Mouse (Mus musculus): ENCODE data around the gene Gria2. TPM values are rescaled to one million over a fixed set of nuclear protein-coding genes. Genes with fewer than 3 reads are reported as not detected.

Gria2 gene
- polyA plus RNA-seq (2015; fragmentation: Nextera tagmentation; extraction: Ambion mirVana): 0.15 and 0.33 TPM in 2 replicates

DNA sequence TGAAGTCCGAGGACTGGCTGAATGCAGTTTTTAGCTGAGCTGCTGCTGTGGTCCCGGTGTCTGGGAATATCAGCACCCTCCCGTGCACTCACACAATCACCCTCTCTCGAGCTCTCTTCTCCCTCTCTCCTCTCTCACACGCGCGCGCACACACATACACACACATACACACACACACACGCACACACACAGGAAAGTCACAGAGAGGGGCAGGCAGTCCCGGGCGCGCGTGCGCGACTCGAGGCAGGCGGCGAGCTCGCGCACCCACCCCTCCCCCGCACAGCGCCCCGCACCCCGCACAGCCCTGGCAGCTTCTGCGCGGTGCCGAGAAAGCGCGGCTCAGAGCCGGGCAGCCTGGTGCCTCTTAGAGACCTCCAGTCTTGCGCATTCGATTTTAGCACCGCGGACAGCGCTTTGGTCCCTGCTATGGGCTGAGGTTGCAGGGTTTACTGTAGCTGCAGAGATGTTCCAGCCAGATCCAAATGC, at the start of gene Gria2:
Gene Gria2, minus strand, starts transcription at position 240 of the 486 bp plus-strand sequence.
- WGBS (ENCODE audit: insufficient replicate concordance): under 1% methylated on average over 35 of the region's 35 CpGs
- Histone ChIP-seq H3K4me1 (replicated peaks) (no peaks in the 10 kb centered on the region), H3K9me3 (replicated peaks) (no peaks in the 10 kb centered on the region), H3K27ac (no peak within 1 kb of the TSS), H3K9ac (no peak within 1 kb of the TSS), H3K4me2 (peak within 1 kb of the TSS; percentile 53), H3K4me3 (replicated peaks) (peak within 1 kb of the TSS; percentile 29), H3K27me3 (peaks cover 29% of the 10 kb centered on the region), H3K36me3 (no peaks in the 10 kb centered on the region)
- ATAC-seq (ENCODE audit: low read depth) (peak; percentile 51; the same call in 1 of the 2 replicates), DNase-seq (peak; percentile 4)

- no peaks in the 10 kb centered on the region for H3K4me1 ChIP-seq (replicated peaks)
- H3K4me2 ChIP-seq: no peak overlapping the region
- H3K36me3 ChIP-seq: no peaks in the 10 kb centered on the region
- H3K27me3 ChIP-seq: no peaks in the 10 kb centered on the region
- no peak overlapping the region for H3K4me3 ChIP-seq (replicated peaks)
- ATAC-seq (ENCODE audit: low read depth) (no peak), DNase-seq (no peak)
- no peak overlapping the region for H3K9ac ChIP-seq
- H3K9me3 ChIP-seq (replicated peaks): no peaks in the 10 kb centered on the region
- no peak overlapping the region for H3K27ac ChIP-seq
- 70% methylated on average over 10 of the region's 10 CpGs for WGBS (ENCODE audit: insufficient replicate concordance)
These were observed 48.3 kb upstream of the Gria2 start for GRCm38 (mm10) chr3:80850947-80851346.

- Histone ChIP-seq H3K4me2 (no peak overlapping the region), H3K4me3 (replicated peaks) (no peak overlapping the region), H3K27ac (no peak overlapping the region), H3K4me1 (replicated peaks) (no peaks in the 10 kb centered on the region), H3K27me3 (no peaks in the 10 kb centered on the region), H3K9ac (no peak overlapping the region), H3K36me3 (no peaks in the 10 kb centered on the region), H3K9me3 (replicated peaks) (no peaks in the 10 kb centered on the region)
- DNase-seq (no peak), ATAC-seq (ENCODE audit: low read depth) (no peak)
- 72% methylated on average over 2 of the region's 2 CpGs for WGBS (ENCODE audit: insufficient replicate concordance)
These were observed 43.0 kb upstream of the Gria2 start for GRCm38 (mm10) chr3:80845634-80846033.

- 57% methylated on average over 5 of the region's 5 CpGs for WGBS (ENCODE audit: insufficient replicate concordance)
- Histone ChIP-seq H3K27ac (no peak overlapping the region), H3K4me1 (replicated peaks) (no peaks in the 10 kb centered on the region), H3K27me3 (no peaks in the 10 kb centered on the region), H3K9me3 (replicated peaks) (no peaks in the 10 kb centered on the region), H3K9ac (no peak overlapping the region), H3K36me3 (no peaks in the 10 kb centered on the region), H3K4me2 (no peak overlapping the region), H3K4me3 (replicated peaks) (no peak overlapping the region)
- DNase-seq (no peak), ATAC-seq (ENCODE audit: low read depth) (no peak)
These were observed 37.2 kb upstream of the Gria2 start for GRCm38 (mm10) chr3:80839845-80840244.

DNA sequence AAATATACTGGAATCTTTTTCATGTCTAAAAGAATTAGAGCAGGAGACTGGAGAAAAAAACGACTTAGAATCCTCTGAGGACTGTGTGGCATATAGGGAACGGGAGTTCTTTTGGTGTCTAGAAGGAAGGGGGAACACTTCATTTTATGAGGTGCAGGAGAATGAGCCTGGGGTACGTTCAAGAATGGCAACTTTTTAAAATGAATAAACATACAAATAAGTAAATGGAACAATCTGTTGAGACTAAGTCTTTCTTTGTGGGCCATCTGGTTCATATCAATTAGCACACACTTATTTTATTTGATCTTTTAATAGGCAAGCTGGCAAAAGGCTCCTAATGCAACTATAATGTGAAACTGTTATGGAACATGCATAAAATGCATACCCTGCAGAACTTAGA, 34.9 kb upstream of the Gria2 start:
- no peak overlapping the region for H3K4me3 ChIP-seq (replicated peaks)
- H3K27me3 ChIP-seq: no peaks in the 10 kb centered on the region
- no peak overlapping the region for H3K27ac ChIP-seq
- H3K4me2 ChIP-seq: no peak overlapping the region
- WGBS (ENCODE audit: insufficient replicate concordance): 52% methylated on average over 3 of the region's 3 CpGs
- no peaks in the 10 kb centered on the region for H3K9me3 ChIP-seq (replicated peaks)
- no peaks in the 10 kb centered on the region for H3K4me1 ChIP-seq (replicated peaks)
- DNase-seq: no peak
- no peak overlapping the region for H3K9ac ChIP-seq
- H3K36me3 ChIP-seq: no peaks in the 10 kb centered on the region
- ATAC-seq (ENCODE audit: low read depth): no peak

DNA sequence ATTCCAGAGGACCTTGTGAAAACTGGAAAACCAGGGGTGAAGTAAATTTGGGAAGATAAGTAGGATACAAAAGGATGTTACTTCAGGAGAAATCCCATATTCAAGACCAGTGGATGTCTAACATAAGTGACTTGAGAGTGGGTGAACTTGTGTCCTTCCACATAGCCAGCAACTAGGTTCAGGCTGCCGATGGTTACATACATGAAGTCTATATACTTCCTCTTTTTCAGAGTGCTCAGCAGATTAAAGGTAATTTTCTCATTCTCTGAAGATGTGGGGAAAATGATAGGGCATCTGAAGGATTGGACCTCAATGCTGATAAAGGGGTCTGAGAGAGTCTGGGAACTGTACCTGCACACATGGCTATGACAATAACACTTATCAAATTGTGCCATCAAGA, 21.3 kb upstream of the Gria2 start:
- H3K4me2 ChIP-seq: no peak overlapping the region
- no peak overlapping the region for H3K9ac ChIP-seq
- no peaks in the 10 kb centered on the region for H3K27me3 ChIP-seq
- DNase-seq (no peak), ATAC-seq (ENCODE audit: low read depth) (no peak)
- H3K9me3 ChIP-seq (replicated peaks): no peaks in the 10 kb centered on the region
- H3K36me3 ChIP-seq: no peaks in the 10 kb centered on the region
- no peaks in the 10 kb centered on the region for H3K4me1 ChIP-seq (replicated peaks)
- no peak overlapping the region for H3K4me3 ChIP-seq (replicated peaks)
- no peak overlapping the region for H3K27ac ChIP-seq
- WGBS (ENCODE audit: insufficient replicate concordance): 62% methylated on average over 1 of the region's 1 CpGs

DNA sequence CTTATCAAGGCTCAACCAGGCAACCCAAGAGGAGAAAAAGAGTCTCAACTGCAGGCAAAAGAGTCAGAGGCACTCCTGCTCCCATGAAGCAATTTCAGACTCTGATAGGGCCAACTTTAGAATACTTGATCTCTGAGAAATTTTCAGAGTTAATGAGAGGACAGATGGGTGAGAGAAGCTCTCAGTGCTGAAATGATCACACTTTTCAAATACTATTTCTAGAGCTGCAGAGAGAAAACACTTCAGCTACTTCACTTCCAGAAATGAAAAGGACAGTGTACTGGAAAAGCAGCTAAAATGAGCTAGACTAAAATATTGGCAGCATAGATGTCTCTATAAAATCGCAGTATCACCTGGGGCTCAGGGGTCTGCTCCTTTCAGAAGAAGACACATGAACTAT, 16.0 kb upstream of the Gria2 start:
- Histone ChIP-seq H3K4me2 (no peak overlapping the region), H3K4me3 (replicated peaks) (no peak overlapping the region), H3K27ac (no peak overlapping the region), H3K9ac (no peak overlapping the region), H3K9me3 (replicated peaks) (no peaks in the 10 kb centered on the region), H3K36me3 (no peaks in the 10 kb centered on the region), H3K27me3 (no peaks in the 10 kb centered on the region), H3K4me1 (replicated peaks) (no peaks in the 10 kb centered on the region)
- 57% methylated on average over 1 of the region's 1 CpGs for WGBS (ENCODE audit: insufficient replicate concordance)
- DNase-seq (no peak), ATAC-seq (ENCODE audit: low read depth) (no peak)

DNA sequence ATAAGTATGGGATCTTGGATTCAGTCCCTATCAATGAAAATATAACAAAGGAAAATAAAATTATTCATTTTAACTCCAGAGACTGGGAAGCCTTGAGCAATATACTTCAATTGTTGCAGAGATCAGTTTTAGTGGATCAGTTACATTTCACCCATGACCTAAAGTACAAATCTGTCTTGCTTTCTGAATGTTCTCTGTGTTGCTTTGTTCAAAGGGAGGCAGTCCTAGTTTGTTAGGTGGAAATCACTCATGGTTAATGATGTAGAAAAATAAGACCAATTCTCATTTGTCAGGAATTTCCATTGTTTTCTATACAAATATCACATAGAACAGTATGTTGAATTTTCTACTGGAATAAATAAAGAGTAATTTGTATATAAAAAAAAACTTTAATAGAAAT, 11.1 kb upstream of the Gria2 start:
- H3K36me3 ChIP-seq: no peaks in the 10 kb centered on the region
- H3K27ac ChIP-seq: no peak overlapping the region
- no peak for ATAC-seq (ENCODE audit: low read depth)
- H3K9me3 ChIP-seq (replicated peaks): no peaks in the 10 kb centered on the region
- no peak overlapping the region for H3K4me3 ChIP-seq (replicated peaks)
- no peak overlapping the region for H3K4me2 ChIP-seq
- DNase-seq: no peak
- no peaks in the 10 kb centered on the region for H3K4me1 ChIP-seq (replicated peaks)
- H3K9ac ChIP-seq: no peak overlapping the region
- H3K27me3 ChIP-seq: no peaks in the 10 kb centered on the region

DNA sequence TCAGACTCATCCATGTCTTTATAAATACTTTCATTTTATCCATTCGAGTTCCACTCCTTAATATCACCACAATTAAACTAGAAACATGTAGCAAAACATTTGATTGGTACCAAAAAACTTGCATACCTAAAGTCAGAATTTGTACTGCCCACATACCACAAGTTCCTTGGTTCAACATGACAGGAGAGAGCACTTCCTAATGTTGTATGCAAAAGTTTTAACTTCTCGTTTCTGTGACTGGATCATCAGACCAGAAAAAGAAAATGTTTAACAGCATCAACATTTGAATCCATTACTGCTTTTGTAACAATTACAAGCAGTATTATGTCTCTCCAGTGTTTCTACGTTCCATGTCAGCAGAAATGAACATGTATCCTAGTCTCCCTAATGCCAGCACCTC, 9.6 kb upstream of the Gria2 start:
- Histone ChIP-seq H3K36me3 (no peaks in the 10 kb centered on the region), H3K9ac (no peak overlapping the region), H3K27ac (no peak overlapping the region), H3K27me3 (no peaks in the 10 kb centered on the region), H3K4me1 (replicated peaks) (no peaks in the 10 kb centered on the region), H3K4me2 (no peak overlapping the region), H3K4me3 (replicated peaks) (no peak overlapping the region), H3K9me3 (replicated peaks) (no peaks in the 10 kb centered on the region)
- WGBS (ENCODE audit: insufficient replicate concordance): 40% methylated on average over 3 of the region's 3 CpGs
- DNase-seq: no peak
- no peak for ATAC-seq (ENCODE audit: low read depth)

GRCm38 (mm10) chr3:80805327-80805726, 2.7 kb upstream of the Gria2 start:
- no peak for DNase-seq
- no peaks in the 10 kb centered on the region for H3K9me3 ChIP-seq (replicated peaks)
- H3K4me3 ChIP-seq (replicated peaks): no peak overlapping the region
- no peak for ATAC-seq (ENCODE audit: low read depth)
- H3K4me1 ChIP-seq (replicated peaks): no peaks in the 10 kb centered on the region
- no peak overlapping the region for H3K27ac ChIP-seq
- H3K4me2 ChIP-seq: no peak overlapping the region
- 4% methylated on average over 1 of the region's 1 CpGs for WGBS (ENCODE audit: insufficient replicate concordance)
- no peak overlapping the region for H3K9ac ChIP-seq
- no peaks in the 10 kb centered on the region for H3K36me3 ChIP-seq
- H3K27me3 ChIP-seq: peaks cover 26% of the 10 kb centered on the region

DNA sequence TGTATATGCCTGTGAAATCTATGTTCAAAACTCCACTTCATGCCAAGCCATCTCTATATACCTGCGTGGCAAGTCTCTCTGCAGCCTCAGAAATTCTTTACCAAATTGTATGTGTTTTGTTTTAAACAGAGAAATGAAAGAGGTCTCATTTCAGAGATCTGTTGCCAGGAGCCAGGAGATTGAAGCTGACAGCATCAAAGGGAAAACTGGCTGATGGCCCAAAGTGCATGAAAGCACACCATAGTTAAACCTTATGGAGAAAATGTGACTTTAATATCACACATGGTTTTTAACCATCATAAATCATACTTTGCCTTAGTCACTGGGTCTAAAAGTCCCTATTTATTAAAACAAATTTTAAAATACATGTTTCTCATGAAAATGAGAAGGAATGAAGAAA, 1.2 kb upstream of the Gria2 start:
- DNase-seq (no peak), ATAC-seq (ENCODE audit: low read depth) (no peak)
- Histone ChIP-seq H3K36me3 (no peaks in the 10 kb centered on the region), H3K4me3 (replicated peaks) (no peak overlapping the region), H3K9ac (no peak overlapping the region), H3K4me1 (replicated peaks) (no peaks in the 10 kb centered on the region), H3K27ac (no peak overlapping the region), H3K4me2 (no peak overlapping the region), H3K27me3 (peaks cover 29% of the 10 kb centered on the region), H3K9me3 (replicated peaks) (no peaks in the 10 kb centered on the region)
- 40% methylated on average over 1 of the region's 1 CpGs for WGBS (ENCODE audit: insufficient replicate concordance)

GRCm38 (mm10) chr3:80803211-80803610, 576 bp upstream of the Gria2 start:
- Histone ChIP-seq H3K4me2 (no peak overlapping the region), H3K36me3 (no peaks in the 10 kb centered on the region)
- WGBS (ENCODE audit: insufficient replicate concordance): 39% methylated on average over 8 of the region's 8 CpGs

More at GRCm38 (mm10) chr3:80803211-80803610, 576 bp upstream of the Gria2 start:
- Histone ChIP-seq H3K4me3 (replicated peaks) (no peak overlapping the region), H3K9ac (no peak overlapping the region), H3K27me3 (peaks cover 29% of the 10 kb centered on the region), H3K4me1 (replicated peaks) (no peaks in the 10 kb centered on the region), H3K9me3 (replicated peaks) (no peaks in the 10 kb centered on the region), H3K27ac (no peak overlapping the region)
- no peak for DNase-seq
- ATAC-seq (ENCODE audit: low read depth): no peak
